Mouse (Mus musculus): ENCODE measurements around the gene Nmur2. TPM values are rescaled to one million over a fixed set of nuclear protein-coding genes. Genes with fewer than 3 reads are reported as not detected.

Gene Nmur2
- polyA plus RNA-seq, 1 experiment from 2014 or later: 1.1 TPM

DNA sequence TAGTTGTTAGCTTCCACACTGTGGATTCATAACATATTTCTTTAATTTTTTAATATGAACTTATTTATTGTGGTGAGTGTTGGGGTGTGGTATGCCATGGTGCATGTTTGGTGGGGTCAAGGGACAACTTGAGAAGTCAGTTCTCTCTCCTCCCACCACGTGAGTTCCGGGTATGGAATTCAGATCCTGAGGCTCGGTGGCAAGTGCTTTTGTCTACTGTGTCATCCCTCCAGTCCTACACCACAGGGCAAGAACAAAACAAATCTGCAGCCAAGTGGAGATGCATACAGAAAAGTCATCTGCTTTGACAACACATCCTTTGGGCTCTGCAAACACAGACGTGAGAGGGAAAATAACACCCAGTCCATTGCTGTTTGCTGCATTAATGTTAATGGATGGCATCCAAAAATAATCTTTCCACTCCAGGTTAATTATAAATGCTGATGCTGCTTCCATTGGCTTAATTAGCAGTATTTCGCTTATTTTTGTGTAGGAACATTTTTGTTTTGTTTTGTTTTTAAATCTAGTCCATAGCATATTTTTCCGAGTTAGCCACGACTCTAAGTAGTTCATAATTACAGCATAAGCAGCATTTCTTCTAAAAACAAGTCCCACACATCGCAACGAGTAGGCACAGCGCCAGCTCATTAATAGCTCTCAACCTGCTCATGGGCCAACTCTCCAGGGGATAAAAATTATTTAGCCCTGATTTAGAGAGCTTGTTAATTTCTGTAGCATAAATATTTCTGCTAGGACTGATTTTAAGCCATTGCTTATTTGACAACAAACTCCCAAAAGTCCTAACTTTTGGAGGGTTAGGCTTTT, 14.9 kb downstream of the Nmur2 start:
- Histone ChIP-seq H3K27me3 (ENCODE audit: control insufficient read depth, insufficient read depth, low read length) (no peaks in the 10 kb centered on the region), H3K36me3 (ENCODE audit: control insufficient read depth, insufficient read depth, low read length) (no peaks in the 10 kb centered on the region), H3K4me2 (replicated peaks; ENCODE audit: low read depth, low read length) (no peak overlapping the region), H3K27ac (ENCODE audit: low read length) (no peak overlapping the region), H3K4me1 (ENCODE audit: control insufficient read depth, insufficient read depth, low read length) (no peaks in the 10 kb centered on the region), H3K9ac (replicated peaks; ENCODE audit: low read depth, low read length) (no peak overlapping the region), H3K9me3 (ENCODE audit: control insufficient read depth, low read depth, low read length) (no peaks in the 10 kb centered on the region), H3K4me3 (ENCODE audit: low read depth, low read length) (no peak overlapping the region)
- ATAC-seq (ENCODE audit: insufficient number of reproducible peaks, insufficient read depth, low FRiP score, low read depth): no peak
- 83% methylated on average over 10 of the region's 10 CpGs for WGBS

DNA sequence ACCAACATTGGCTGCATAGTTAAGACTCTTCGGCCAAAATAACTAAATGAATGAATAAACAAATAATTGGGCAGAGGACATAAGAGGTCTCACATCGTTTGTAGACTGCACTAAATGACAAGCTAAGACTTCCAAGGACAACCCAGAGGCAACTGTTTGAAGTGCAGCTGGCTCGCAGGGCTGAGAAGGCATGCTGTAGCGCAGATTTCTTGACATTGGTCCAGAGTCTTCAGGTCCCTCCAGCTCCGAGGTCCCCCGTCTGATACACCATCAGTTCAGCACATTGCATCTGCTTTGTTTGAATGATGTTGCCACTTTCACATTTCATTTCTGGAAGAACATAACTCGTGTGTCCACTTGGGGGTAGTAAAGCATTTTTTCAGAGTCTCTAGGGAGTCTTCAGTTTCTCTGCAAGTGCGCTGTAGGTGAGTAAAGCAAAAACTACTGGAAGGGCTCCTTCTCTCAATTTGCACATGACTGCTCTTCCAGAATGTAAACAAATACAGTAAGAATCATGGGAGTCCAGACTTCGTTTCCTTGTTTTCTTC, 27.2 kb downstream of the Nmur2 start:
- Histone ChIP-seq H3K4me3 (ENCODE audit: low read depth, low read length) (no peak overlapping the region), H3K27ac (ENCODE audit: low read length) (no peak overlapping the region), H3K4me2 (replicated peaks; ENCODE audit: low read depth, low read length) (no peak overlapping the region), H3K4me1 (ENCODE audit: control insufficient read depth, insufficient read depth, low read length) (no peaks in the 10 kb centered on the region), H3K27me3 (ENCODE audit: control insufficient read depth, insufficient read depth, low read length) (no peaks in the 10 kb centered on the region), H3K9ac (replicated peaks; ENCODE audit: low read depth, low read length) (no peak overlapping the region), H3K9me3 (ENCODE audit: control insufficient read depth, low read depth, low read length) (no peaks in the 10 kb centered on the region), H3K36me3 (ENCODE audit: control insufficient read depth, insufficient read depth, low read length) (no peaks in the 10 kb centered on the region)
- WGBS: 49% methylated on average over 9 of the region's 9 CpGs
- no peak for ATAC-seq (ENCODE audit: insufficient number of reproducible peaks, insufficient read depth, low FRiP score, low read depth)

DNA sequence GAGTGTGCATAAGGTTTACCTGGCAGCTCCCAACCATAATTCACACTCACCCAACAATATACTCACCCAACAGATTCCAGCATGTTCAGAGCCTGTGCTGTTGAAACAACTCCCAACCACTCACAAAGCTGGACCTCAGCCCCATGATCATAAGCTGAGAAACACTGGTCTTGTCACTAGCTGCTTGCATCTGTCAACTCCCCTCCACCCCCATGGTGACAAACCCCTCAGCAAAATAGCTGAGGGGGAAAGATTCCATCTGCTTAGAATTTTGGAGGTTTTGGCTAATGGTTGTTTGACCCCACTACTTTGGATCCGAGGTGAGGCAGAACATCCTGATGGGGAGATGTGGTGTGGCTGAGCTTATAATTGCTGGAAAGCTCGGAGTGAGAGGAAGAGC, 28.4 kb downstream of the Nmur2 start:
- no peak for ATAC-seq (ENCODE audit: insufficient number of reproducible peaks, insufficient read depth, low FRiP score, low read depth)
- no peak overlapping the region for H3K4me2 ChIP-seq (replicated peaks; ENCODE audit: low read depth, low read length)
- H3K9ac ChIP-seq (replicated peaks; ENCODE audit: low read depth, low read length): no peak overlapping the region
- H3K36me3 ChIP-seq (ENCODE audit: control insufficient read depth, insufficient read depth, low read length): no peaks in the 10 kb centered on the region
- WGBS: 64% methylated on average over 2 of the region's 2 CpGs
- H3K4me1 ChIP-seq (ENCODE audit: control insufficient read depth, insufficient read depth, low read length): no peaks in the 10 kb centered on the region
- no peaks in the 10 kb centered on the region for H3K9me3 ChIP-seq (ENCODE audit: control insufficient read depth, low read depth, low read length)
- no peak overlapping the region for H3K4me3 ChIP-seq (ENCODE audit: low read depth, low read length)
- H3K27me3 ChIP-seq (ENCODE audit: control insufficient read depth, insufficient read depth, low read length): no peaks in the 10 kb centered on the region
- H3K27ac ChIP-seq (ENCODE audit: low read length): no peak overlapping the region

DNA sequence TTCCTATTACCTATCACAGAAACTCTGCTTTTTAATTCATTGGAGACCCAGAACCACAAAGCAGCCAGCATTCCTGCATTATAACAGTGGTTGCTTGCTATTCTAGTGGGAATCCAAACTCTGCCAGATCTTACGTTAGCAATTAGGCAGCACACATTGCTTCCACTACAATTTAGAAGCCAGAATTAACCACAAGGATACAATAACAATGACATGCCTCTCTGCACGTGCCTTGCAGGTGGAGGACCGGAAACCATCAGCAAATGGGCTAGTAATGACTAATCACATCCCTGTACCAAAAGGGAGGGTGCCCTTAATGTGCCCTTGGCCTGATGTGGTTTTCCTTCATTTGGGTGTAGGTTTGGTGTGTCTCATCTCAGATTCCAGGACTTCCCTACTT, 32.5 kb downstream of the Nmur2 start:
- no peaks in the 10 kb centered on the region for H3K4me1 ChIP-seq (ENCODE audit: control insufficient read depth, insufficient read depth, low read length)
- no peak for ATAC-seq (ENCODE audit: insufficient number of reproducible peaks, insufficient read depth, low FRiP score, low read depth)
- no peak overlapping the region for H3K4me3 ChIP-seq (ENCODE audit: low read depth, low read length)
- WGBS: 71% methylated on average over 3 of the region's 3 CpGs
- H3K27me3 ChIP-seq (ENCODE audit: control insufficient read depth, insufficient read depth, low read length): no peaks in the 10 kb centered on the region
- no peak overlapping the region for H3K9ac ChIP-seq (replicated peaks; ENCODE audit: low read depth, low read length)
- H3K27ac ChIP-seq (ENCODE audit: low read length): no peak overlapping the region
- no peaks in the 10 kb centered on the region for H3K36me3 ChIP-seq (ENCODE audit: control insufficient read depth, insufficient read depth, low read length)
- no peaks in the 10 kb centered on the region for H3K9me3 ChIP-seq (ENCODE audit: control insufficient read depth, low read depth, low read length)
- H3K4me2 ChIP-seq (replicated peaks; ENCODE audit: low read depth, low read length): no peak overlapping the region

DNA sequence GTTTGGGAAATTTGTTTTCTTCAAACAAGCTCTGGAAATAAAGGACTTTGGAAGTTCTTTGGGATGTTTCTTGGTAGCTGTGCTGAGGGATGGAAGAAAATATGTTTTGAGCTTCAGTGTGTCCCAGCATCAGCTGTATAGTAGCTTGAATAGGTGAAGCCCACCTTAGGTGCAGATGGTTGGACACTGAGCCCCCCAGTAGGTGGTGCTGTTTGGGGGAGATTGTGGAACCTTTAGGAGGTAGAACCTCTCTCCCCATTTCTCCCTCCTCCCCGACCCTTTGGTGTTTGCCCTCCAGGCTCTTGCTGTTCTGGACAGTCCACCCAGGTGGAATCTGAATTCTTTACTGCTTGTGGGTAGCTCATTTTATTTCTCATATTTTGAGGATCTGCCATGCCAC, 48.0 kb downstream of the Nmur2 start:
- H3K9me3 ChIP-seq (ENCODE audit: control insufficient read depth, low read depth, low read length): no peaks in the 10 kb centered on the region
- H3K4me3 ChIP-seq (ENCODE audit: low read depth, low read length): no peak overlapping the region
- no peak overlapping the region for H3K4me2 ChIP-seq (replicated peaks; ENCODE audit: low read depth, low read length)
- no peak overlapping the region for H3K27ac ChIP-seq (ENCODE audit: low read length)
- ATAC-seq (ENCODE audit: insufficient number of reproducible peaks, insufficient read depth, low FRiP score, low read depth): no peak
- H3K27me3 ChIP-seq (ENCODE audit: control insufficient read depth, insufficient read depth, low read length): no peaks in the 10 kb centered on the region
- 43% methylated on average over 1 of the region's 1 CpGs for WGBS
- no peaks in the 10 kb centered on the region for H3K4me1 ChIP-seq (ENCODE audit: control insufficient read depth, insufficient read depth, low read length)
- H3K36me3 ChIP-seq (ENCODE audit: control insufficient read depth, insufficient read depth, low read length): no peaks in the 10 kb centered on the region
- H3K9ac ChIP-seq (replicated peaks; ENCODE audit: low read depth, low read length): no peak overlapping the region

DNA sequence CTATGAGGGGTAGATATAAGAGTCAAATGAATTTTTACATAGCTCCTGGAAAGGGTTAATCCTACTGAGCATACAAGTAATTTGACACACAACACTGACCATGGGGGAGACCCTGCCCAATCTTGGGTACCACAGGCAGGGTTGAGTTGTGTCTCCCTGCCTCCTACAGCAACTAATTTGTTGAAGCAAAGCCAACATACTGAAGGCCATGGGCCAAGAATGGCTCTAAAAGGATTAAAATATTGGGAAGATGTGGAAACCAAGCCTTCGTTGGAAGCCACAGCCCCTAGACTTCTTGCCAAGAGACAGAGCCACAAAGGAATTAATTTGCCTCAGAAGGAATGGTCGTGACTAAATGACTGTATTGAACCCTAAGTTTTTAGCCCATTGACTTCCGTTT, 48.7 kb downstream of the Nmur2 start:
- 69% methylated on average over 3 of the region's 3 CpGs for WGBS
- ATAC-seq (ENCODE audit: insufficient number of reproducible peaks, insufficient read depth, low FRiP score, low read depth): no peak
- Histone ChIP-seq H3K27me3 (ENCODE audit: control insufficient read depth, insufficient read depth, low read length) (no peaks in the 10 kb centered on the region), H3K4me2 (replicated peaks; ENCODE audit: low read depth, low read length) (no peak overlapping the region), H3K27ac (ENCODE audit: low read length) (no peak overlapping the region), H3K36me3 (ENCODE audit: control insufficient read depth, insufficient read depth, low read length) (no peaks in the 10 kb centered on the region), H3K4me1 (ENCODE audit: control insufficient read depth, insufficient read depth, low read length) (no peaks in the 10 kb centered on the region), H3K4me3 (ENCODE audit: low read depth, low read length) (no peak overlapping the region), H3K9me3 (ENCODE audit: control insufficient read depth, low read depth, low read length) (no peaks in the 10 kb centered on the region), H3K9ac (replicated peaks; ENCODE audit: low read depth, low read length) (no peak overlapping the region)

DNA sequence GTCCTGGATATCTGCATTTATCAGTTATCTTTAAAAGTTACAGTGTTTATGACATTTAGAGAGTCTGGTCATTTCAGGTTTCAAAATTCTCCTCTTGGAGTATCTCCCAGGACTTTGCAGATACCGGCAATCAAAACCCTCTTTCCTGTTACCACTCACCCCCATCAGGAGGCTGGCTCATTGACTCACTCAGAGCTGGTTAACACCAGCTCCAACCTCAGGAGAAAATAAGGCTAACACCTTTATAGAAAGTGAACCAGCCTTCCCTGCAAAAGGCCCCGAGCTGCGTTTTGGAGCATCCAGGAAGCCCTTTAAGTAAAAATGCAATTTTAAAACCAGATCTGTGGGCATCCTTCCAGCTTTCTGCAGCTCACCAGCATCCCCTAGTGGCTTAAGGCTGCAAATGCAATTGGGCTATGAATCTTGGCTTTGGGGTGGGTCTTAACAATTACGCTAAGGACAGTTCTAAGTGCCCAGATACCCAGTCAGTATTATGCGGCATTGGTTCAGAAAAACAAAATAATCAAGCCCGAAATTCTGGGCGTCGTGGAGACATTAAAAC, 49.2 kb downstream of the Nmur2 start:
- H3K9ac ChIP-seq (replicated peaks; ENCODE audit: low read depth, low read length): no peak overlapping the region
- no peak overlapping the region for H3K27ac ChIP-seq (ENCODE audit: low read length)
- H3K27me3 ChIP-seq (ENCODE audit: control insufficient read depth, insufficient read depth, low read length): no peaks in the 10 kb centered on the region
- H3K36me3 ChIP-seq (ENCODE audit: control insufficient read depth, insufficient read depth, low read length): no peaks in the 10 kb centered on the region
- H3K4me3 ChIP-seq (ENCODE audit: low read depth, low read length): no peak overlapping the region
- H3K4me1 ChIP-seq (ENCODE audit: control insufficient read depth, insufficient read depth, low read length): no peaks in the 10 kb centered on the region
- H3K4me2 ChIP-seq (replicated peaks; ENCODE audit: low read depth, low read length): no peak overlapping the region
- no peaks in the 10 kb centered on the region for H3K9me3 ChIP-seq (ENCODE audit: control insufficient read depth, low read depth, low read length)
- ATAC-seq (ENCODE audit: insufficient number of reproducible peaks, insufficient read depth, low FRiP score, low read depth): no peak
- WGBS: 12% methylated on average over 8 of the region's 8 CpGs

DNA sequence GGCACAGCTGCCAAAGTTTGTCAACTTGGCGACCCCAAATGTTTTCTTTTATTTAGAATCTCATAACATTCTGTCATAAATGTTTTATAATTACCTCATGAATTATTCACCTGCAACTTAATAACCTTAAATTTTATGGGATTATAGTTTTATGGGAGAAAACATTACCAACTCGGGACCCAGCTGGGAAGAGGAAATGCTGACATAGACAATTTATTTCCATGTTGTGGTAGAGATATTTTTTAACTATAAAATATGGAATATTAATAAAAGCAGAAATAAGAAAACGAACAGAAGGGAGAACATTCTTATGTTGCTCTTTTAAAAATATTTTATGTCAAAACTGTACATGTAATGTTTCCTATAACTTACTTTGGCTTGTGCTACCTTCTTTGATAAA, 56.2 kb downstream of the Nmur2 start:
- Histone ChIP-seq H3K4me3 (ENCODE audit: low read depth, low read length) (no peak overlapping the region), H3K4me2 (replicated peaks; ENCODE audit: low read depth, low read length) (no peak overlapping the region), H3K9ac (replicated peaks; ENCODE audit: low read depth, low read length) (no peak overlapping the region), H3K27me3 (ENCODE audit: control insufficient read depth, insufficient read depth, low read length) (no peaks in the 10 kb centered on the region), H3K4me1 (ENCODE audit: control insufficient read depth, insufficient read depth, low read length) (no peaks in the 10 kb centered on the region), H3K9me3 (ENCODE audit: control insufficient read depth, low read depth, low read length) (no peaks in the 10 kb centered on the region), H3K27ac (ENCODE audit: low read length) (no peak overlapping the region), H3K36me3 (ENCODE audit: control insufficient read depth, insufficient read depth, low read length) (no peaks in the 10 kb centered on the region)
- no peak for ATAC-seq (ENCODE audit: insufficient number of reproducible peaks, insufficient read depth, low FRiP score, low read depth)
- 61% methylated on average over 3 of the region's 3 CpGs for WGBS
